Mouse (Mus musculus): ENCODE data around the gene Ecm2. TPM values are rescaled to one million over a fixed set of nuclear protein-coding genes. Genes with fewer than 3 reads are reported as not detected.

Gene Ecm2
- total RNA-seq, 2 experiments from 2014 or later: 0.42 to 0.83 TPM

DNA sequence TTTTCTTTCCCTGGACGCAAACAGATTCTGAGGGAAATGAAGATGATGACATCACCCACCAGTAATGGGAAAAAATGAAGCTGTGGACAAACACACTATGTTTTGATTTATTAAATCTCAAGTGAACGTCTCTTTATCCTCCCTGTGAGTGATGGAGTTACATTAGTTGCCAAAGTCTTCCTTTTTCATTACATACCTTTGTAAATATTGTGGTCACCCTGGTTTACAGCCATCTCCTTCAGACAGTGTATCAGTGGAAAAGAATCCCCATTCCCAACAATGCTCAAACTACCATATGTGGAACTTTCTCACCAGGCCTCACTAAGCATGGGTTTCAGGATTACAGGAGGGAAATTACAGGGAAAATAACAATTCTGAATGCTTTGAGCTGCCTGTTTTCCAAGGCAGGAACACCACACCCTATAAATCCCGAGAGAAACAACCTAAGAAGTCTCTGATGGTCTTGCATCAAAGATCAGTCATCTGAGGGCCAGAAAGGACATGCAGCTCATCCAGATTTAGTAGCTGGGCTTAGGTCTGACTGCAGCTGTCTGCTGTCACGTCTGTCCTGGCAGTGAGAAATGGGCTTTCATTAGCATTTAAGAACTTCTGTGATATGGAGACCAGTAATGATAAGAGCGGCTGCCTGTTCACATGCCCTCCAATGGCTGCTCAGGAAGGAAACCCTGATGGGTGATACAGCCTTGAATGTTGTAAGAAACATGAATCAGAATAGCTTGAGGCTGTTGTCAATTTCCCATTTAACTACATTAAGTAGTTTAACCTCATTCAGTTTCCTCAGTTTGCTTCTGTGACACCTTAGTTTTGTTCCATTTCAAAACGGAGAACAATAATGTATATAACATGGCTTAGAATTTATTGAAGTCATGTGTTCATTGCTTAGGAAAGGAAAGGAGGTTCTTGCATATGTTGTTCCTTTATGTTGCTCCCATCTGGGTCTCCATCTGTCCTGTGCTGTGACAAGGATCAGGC, 11.9 kb upstream of the Ecm2 start, which contains the start of gene Tes3-ps:
Gene Tes3-ps (plus strand): TSS at position 943 of the 993 bp plus-strand sequence.
- no peak for ATAC-seq (replicated peaks; ENCODE audit: low FRiP score, poor library complexity, severe bottlenecking)

DNA sequence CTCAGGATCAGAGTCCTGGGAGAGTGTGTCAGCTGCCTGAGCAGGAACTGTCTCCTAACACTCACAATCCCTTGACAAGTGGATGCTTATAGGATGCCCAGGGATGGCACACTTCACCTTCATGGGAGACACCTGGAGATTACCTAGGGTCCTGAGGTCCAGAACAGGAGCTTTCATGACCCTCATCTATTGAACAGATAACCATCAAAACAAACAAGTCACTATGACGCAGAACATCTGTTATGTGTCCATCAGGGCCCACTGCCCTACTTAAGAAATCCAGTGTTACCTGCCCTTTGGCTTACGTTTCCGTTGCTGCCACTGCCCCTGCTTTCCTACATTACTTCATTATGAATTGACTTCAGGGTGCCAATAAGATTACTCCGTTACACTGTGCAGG, 1.2 kb downstream of the Ecm2 start:
- no peak for ATAC-seq (replicated peaks; ENCODE audit: low FRiP score, poor library complexity, severe bottlenecking)

DNA sequence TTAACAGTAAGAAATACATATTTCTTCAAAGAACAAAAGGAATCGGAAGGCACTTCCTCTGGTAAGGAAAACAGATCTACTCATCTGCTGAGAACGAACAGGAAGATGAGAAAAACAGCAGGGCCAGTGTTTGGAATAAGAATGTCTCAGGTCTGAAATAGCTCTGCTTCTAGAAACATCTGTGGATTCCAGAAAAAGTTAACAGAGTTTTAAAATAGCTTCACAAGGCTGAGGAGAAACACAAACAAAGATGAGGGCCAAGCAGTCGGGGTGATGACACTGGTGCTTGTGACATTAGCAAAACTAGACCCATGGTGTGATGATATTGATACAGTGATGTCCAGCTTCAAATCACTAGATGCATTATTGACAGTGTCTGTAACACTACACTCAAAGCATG, 2.6 kb downstream of the Ecm2 start:
- ATAC-seq (replicated peaks; ENCODE audit: low FRiP score, poor library complexity, severe bottlenecking): no peak

DNA sequence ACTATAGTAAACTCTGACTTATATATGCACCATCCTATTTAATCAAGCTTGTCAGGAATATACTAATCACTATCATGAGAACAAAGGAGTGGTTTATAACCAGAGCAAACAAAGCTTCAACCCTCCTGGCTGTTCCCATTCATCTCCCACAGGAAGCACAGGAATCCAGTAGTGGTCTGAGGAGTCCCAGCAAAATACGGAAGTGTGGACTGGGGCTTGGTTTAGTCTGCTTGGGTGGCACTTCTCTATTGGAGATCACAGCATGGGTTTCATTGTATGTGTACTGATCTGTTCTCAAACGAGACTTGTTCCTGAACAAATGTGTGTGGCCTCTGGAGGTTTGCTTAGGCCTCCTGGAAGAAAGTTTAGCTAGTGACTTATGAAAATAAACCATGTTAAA, 14.2 kb downstream of the Ecm2 start:
- ATAC-seq (replicated peaks; ENCODE audit: low FRiP score, poor library complexity, severe bottlenecking): no peak

DNA sequence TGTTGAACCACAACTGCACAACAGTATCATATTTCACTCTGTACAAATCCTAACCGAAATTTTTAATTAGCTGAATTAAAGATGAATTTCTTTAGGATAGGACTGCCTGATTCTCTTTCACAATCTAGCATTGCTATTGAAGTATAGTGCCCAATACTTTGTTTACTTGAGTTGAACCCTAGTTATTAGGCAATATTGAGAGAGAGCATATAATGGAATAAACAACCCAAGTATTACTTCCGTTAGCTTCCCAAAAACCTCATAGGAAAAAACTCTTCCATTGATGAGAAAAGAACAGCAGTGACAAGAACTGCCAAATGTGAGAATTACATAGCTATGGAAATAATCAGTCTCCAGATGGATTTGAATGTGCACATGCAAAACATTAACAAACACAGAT, 21.6 kb downstream of the Ecm2 start:
- no peak for ATAC-seq (replicated peaks; ENCODE audit: low FRiP score, poor library complexity, severe bottlenecking)

DNA sequence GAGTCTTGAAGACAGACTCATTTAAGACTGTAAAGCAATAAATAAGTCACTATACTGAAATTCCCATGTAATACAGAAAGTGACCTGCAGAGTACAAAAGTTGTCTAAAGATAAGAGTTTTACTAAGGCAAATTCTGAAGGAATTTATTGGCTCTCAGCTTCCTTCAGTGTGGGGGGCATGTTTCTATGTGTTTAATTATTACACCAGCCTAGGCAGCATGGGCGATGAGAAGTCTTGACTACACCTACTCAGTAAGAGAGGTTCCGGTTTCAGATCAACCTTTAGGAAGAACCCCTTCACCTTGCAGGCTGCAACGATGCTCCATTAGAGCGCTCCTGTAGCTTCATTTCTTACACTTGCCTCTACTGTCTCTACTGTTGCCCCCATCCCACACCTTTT, 26.0 kb downstream of the Ecm2 start:
- ATAC-seq (replicated peaks; ENCODE audit: low FRiP score, poor library complexity, severe bottlenecking): no peak

DNA sequence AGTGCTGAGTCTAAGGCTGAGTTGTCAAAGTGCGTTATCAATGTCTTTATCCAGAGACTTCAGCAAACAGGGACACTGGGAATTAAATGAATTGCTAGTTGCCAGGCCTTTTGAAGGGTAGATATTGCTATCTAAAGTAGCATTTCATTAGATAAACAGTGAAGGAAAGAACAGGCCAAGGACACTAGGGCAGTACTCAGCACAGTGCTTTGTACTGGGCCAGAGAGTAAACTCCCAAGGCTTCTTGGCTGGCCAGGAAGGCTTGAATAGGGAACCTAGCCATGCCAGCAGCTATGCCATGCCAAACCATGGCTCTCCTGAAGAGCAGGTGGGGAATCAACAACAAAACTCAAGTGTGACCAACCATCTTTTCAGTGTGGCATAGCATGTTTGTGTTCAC, 32.3 kb downstream of the Ecm2 start:
- no peak for ATAC-seq (replicated peaks; ENCODE audit: low FRiP score, poor library complexity, severe bottlenecking)

DNA sequence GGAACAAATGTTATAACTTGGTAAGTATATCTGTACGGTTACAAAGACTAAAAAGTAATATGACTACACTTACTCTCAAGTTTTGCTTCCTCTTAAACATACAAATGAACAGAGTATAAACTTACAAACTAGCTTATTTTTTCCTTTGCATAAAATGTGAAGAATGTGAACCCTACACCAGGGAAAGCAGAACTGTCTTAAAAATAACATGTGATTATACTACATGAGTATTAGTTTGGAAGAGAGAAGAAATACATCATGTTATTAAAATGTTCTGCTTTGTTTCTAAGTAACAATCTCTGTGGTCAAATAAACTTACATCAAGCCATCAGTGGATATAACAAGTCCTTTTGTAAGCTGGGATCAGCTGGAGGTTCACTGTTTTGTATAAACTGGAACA, 34.1 kb downstream of the Ecm2 start:
- ATAC-seq (replicated peaks; ENCODE audit: low FRiP score, poor library complexity, severe bottlenecking): no peak

DNA sequence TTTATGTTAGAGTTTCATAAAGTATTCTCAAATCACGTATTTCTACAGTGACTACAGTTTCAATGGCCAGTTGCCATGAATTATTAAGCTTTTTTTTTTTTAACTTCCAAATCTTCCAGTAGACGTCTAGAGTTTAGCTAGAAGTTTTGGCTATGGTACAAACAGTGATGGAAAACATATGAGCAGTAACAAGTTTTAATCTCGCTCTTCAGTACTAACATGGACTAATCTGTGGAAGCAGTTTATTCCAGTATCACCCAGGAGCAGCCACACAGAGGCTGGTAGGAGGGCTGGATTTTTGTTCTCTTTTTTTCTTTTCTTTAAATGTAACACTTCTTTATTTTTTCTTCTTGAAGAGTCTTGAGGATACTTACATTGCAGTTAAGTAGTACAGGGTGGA, 39.7 kb downstream of the Ecm2 start, which contains the start of gene Aspn:
Gene Aspn (plus strand): TSS at position 165 of the 400 bp plus-strand sequence.
- ATAC-seq (replicated peaks; ENCODE audit: low FRiP score, poor library complexity, severe bottlenecking): no peak

DNA sequence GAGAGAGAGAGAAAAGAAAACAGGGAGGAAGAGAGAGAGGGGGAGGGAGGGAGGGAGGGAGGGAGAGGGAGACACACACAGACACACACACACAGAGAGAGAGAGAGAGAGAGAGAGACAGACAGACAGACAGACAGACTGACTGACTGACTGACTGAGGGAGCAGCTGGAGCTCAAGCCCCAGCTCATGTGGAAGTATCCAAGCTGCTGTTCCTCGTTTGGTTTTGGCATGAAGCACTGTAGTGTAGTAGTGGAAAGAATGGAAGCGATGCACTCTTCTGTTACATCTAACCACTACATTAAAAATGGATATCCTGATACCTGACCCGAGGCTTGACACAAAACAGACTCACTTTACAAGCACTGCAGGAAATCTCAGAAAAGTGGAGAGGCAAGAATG, 41.0 kb downstream of the Ecm2 start:
- no peak for ATAC-seq (replicated peaks; ENCODE audit: low FRiP score, poor library complexity, severe bottlenecking)

DNA sequence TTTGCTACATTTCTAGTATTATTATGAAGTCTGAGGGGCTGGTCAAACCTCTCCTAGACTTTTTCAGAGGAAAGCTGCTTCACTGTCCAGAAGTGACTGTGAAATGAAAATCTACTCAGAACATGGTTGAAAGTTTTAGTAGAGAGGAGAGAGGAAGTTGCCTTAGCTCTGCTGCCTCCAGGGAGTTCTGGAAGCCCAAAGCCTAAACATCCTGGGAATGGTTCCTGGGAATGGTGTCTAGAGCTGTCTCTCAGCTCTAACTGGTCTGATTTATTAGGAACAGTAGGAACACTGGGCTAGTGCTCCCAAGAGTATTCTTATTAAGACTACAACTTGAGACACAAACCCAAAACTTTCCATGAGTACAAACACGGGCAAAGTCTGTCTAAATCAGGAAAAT, 41.9 kb downstream of the Ecm2 start:
- no peak for ATAC-seq (replicated peaks; ENCODE audit: low FRiP score, poor library complexity, severe bottlenecking)

DNA sequence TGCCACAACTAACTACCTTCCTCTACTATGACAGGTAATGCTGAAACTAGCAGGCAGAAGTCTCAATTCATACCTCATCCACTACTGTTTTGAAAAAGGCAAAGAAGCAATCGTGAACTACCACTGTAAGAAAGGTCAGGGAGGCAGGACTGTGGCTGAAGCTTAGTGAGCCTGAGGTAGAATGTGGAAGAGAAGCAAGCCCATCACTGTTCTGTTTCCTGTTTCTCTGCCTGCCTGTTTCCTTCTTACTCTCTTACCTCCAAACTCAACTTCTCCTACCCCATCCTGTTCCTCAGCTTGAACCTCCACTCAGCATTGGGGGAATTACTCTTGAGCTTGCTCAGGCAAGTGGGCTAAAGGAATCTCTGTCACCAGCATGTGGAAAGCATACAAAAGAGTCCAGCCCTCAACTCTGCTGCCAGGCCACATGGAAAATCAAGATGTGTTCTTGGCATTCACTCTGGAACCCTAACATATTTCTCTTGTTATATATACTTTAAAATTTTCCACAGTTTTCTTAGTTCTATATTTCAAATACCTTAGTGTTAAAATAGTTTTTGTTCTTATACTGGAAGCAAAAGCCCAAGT, 43.0 kb downstream of the Ecm2 start:
- no peak for ATAC-seq (replicated peaks; ENCODE audit: low FRiP score, poor library complexity, severe bottlenecking)

DNA sequence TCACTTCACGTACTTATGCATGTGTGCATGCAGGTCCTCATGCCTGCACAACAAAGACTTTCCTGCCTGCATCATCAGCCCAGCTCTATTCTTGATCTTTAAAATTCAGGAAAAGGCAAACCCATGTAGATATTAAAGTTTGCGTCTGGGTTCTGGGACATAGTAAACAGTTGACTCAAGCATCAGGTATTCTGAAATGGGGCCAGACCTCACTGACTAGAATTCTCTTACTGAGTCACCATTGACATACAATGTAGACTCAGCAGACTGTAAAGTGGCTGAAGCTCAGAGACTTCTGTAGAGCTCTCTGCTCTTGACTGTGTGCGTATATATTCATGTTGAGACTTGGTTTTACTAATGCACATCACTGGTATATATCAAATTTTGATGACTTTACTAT, 45.0 kb downstream of the Ecm2 start:
- no peak for ATAC-seq (replicated peaks; ENCODE audit: low FRiP score, poor library complexity, severe bottlenecking)

DNA sequence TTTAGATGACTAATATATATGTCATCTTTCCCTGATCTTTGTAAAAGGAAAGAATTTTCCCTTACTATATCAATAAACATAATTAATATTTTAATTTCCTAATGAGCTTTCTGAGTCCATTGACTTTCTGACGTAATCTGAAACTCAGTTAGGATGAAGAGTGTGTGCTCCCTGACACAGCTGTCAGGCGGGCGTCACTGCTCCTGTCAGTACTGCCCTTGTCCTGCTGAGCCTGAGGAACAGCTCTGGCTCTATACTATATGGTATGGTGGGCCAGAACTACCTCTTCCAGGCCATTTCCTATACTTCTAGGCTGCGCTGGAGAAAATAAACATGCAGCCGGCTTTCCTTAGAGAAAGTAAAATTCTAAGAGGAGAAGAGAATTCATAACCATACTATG, 49.9 kb downstream of the Ecm2 start:
- no peak for ATAC-seq (replicated peaks; ENCODE audit: low FRiP score, poor library complexity, severe bottlenecking)

DNA sequence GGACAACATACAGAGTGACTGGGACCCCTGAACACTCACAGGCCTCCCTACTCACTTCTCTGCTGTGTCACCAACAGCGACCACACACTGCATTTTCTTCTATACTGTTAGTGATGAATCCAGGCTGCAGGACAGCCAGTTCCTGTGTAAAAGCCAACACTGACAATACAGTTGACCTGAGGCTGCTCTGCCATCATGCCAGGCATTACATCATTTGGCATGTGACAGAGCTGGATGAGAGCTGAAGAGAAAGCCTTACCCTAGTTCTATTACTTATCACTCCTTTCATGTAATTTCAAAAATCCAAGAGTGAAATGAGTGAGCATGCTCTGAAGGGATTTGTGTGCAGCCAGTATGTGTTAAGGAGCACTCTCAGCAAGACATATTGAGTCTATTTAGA, 51.6 kb downstream of the Ecm2 start:
- no peak for ATAC-seq (replicated peaks; ENCODE audit: low FRiP score, poor library complexity, severe bottlenecking)

DNA sequence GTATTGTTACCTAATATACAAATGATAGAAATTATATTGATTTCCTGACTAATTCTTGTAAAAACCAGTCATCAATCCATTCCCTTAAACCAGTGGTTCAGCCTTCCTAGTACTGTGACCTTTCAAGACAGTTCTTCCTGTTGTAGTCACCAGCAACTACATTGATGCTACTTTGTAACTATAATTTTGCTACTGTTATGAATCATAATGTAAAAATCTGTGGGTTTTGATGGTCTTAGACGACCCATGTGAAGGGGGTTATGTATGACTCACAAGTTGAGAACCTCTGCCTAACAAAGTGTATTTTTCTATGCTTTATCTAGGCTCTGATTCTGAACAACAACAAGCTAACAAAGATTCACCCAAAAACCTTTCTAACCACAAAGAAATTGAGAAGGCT, 52.3 kb downstream of the Ecm2 start:
- ATAC-seq (replicated peaks; ENCODE audit: low FRiP score, poor library complexity, severe bottlenecking): no peak

DNA sequence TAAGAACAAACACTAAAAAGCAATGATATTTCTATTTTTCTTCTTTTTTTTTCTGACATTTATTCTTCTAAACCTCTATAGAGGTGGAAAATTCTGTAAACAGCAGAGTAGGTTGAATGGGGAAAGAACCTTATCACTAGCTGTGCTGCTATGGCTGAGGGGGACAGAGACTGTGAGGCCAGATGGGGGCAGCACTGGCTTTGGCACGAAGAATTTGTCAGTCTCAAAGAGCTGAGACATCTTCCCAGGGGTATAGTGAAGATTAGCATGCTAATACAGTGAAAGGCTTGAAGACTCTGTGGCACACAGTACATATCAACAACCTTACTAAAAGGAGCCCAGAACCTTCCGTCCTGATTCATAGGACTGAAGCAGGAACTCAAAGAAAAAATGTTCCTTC, 54.6 kb downstream of the Ecm2 start:
- ATAC-seq (replicated peaks; ENCODE audit: low FRiP score, poor library complexity, severe bottlenecking): no peak

DNA sequence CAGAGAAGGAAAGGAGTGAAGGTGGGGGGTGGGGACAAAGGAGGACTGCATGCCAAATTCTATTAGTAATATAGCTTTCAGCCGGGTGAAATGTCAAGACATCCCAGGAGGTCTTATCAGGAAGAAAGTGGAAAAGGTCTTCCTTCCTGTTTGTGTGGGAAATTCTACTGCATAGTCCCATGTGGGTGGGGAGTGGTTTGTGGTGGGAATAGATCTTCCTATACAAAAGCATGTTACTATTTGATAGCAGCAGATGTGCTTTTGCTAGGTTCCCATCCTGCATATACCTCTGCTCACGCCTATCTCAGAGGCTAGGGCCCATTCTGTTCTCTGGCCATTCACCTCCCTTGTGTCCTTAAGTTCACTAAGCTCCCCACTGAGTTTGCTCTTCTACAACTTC, 56.3 kb downstream of the Ecm2 start:
- no peak for ATAC-seq (replicated peaks; ENCODE audit: low FRiP score, poor library complexity, severe bottlenecking)

DNA sequence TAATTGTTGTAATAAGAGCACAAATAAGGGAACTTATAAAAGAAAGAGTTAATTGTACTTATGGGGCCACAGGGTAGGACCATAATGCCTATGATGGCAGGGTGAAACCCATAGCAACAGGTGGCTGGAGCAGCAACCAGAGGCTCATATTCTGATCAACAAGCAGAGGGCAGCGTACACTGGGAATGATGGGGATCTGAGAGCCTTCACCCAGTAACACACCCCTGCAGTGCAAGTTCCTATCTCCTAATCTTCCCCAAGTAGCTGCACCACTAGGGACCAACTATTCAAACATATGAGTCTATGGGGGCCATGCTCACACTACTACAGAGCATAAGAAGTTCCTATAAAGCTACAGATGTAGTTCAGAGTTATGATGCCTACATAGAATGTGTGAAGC, 59.7 kb downstream of the Ecm2 start:
- ATAC-seq (replicated peaks; ENCODE audit: low FRiP score, poor library complexity, severe bottlenecking): no peak

DNA sequence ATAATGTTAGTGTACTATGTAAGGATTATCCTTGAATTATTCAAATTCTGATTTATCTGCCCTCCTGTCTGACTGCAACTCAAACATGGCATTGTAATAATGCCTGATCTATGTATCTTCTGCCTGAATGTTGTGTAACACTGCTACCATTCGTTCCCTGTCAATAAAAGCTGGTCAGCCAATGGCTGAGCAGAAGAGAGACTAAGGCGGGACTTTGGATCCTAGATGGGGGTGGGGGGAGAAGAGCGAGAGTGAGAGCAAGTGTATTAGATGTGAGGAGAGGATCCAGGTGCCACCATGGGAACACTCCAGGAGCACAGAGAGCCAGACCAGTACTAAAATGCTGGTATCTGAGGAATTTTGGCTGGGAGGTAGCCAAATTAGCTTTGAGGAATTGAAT, 65.8 kb downstream of the Ecm2 start:
- peak; percentile 57; the same call in 1 of the 2 replicates for ATAC-seq (replicated peaks; ENCODE audit: low FRiP score, poor library complexity, severe bottlenecking)

DNA sequence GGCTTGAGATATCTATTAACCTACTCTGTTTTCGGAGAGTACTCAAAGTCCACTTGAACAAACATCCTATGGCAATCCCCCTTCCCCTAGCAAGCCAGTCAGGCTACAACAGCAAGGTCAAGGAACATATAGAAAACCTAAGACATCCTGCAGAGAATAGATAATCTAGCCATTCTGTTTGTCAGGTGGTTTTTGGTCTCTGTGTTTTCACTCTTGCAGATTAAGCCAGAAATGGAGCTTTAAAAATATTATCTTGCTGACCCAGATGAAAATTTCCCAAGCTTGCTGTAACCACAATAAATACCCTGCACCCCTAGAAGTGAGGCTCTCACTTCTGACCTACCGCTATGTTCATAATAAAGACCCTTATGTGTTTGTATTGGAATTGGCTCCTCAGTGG, 66.8 kb downstream of the Ecm2 start:
- ATAC-seq (replicated peaks; ENCODE audit: low FRiP score, poor library complexity, severe bottlenecking): peak; percentile 63

Measured in erythroid progenitor cell, adult 5-6 weeks (primary cell).